ENCODE assay signal across 14 mouse cellular contexts in the genomic region with DNA sequence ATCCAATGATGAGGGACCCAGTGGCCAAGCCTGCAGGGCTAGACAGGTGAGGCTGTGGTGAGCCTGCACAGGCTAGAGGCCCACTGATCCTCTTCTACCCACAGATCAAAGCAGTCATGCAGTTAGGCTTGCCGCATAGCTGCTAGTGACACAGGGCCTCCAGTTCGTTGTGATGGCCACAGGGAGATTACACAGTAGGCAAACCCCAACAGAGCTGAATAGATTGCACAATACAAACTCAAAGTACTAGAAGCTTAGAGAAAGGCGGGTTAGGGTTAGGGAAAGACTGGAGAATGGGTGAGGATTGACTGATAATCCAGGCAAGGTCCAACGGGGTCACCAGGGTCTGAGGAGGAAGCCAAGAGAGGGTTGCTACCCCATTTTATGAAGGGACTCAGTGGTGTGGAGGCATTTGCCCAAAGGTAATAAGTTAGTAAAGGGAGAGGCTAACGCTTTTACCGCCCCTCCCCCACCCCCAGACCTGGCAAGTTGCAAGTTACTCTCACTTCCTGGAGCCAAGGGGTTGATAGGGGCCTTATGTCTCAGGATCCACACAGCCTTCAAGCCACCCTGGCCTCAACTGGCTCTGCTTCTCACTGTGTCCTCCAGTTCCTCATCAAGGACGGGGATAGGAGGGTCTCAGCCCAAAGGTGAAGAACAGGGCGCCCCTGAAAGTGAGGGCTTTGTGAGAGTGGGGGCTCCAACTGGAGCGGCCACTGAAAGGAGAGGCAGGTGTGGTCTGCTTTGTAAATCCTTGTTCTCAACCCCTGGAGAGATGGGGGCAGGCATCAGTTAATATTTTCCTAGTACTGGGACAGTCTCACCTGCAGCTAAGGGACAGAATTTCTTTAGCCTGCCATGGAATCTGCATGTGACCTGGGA. TPM values are rescaled to one million over a fixed set of nuclear protein-coding genes. Genes with fewer than 3 reads are reported as not detected.
DNase-seq lines count a peak whose midpoint lies in the region; TF ChIP-seq lines count a peak whose summit lies in the region.
"Had no signal": no experiment of that assay in that cellular context is flagged by ENCODE, and none has a peak within 500 bp of the region (broad histone marks: within the 10 kb centered on the region; RNA-seq: fewer than 3 reads in every experiment).

No protein-coding gene starts in this region.

- no peaks in the 10 kb centered on the region for H3K27me3 ChIP-seq in embryonic facial prominence, embryonic 10.5 days (replicated peaks; ENCODE audit: low read depth, poor library complexity, severe bottlenecking)
- H3K27me3 ChIP-seq in liver, adult 2 months (ENCODE audit: control insufficient read depth, insufficient read depth, low read length): no peaks in the 10 kb centered on the region
- no peaks in the 10 kb centered on the region for H3K27me3 ChIP-seq in cerebellum, adult 2 months (ENCODE audit: control insufficient read depth, insufficient read depth, low read length)
- H3K27me3 ChIP-seq: hindbrain, embryonic 13.5 days had no signal

- no peaks in the 10 kb centered on the region for H3K9me3 ChIP-seq in embryonic facial prominence, embryonic 10.5 days
- H3K9me3 ChIP-seq: hindbrain, embryonic 13.5 days had no signal

- no peaks in the 10 kb centered on the region for H3K36me3 ChIP-seq in embryonic facial prominence, embryonic 10.5 days (replicated peaks)
- H3K36me3 ChIP-seq in liver, adult 2 months (ENCODE audit: control insufficient read depth, insufficient read depth, low read length): no peaks in the 10 kb centered on the region
- H3K36me3 ChIP-seq: hindbrain, embryonic 13.5 days had no signal

- no peak for DNase-seq in layer of hippocampus, adult 2 months (ENCODE audit: low spot score in 2 of 2)
- no peak for DNase-seq in layer of hippocampus, postnatal 10 days (ENCODE audit: low spot score in 2 of 2)
- DNase-seq in embryonic facial prominence, embryonic 10.5 days (ENCODE audit: low spot score): no peak
- DNase-seq in liver, adult 2 months (ENCODE audit: extremely low read depth, low read depth, low spot score): peak; percentile 71
- peak; percentile 90 for DNase-seq in yolk sac, embryonic 10.5 days (ENCODE audit: low spot score)
- no peak for DNase-seq in gastrocnemius, postnatal 25 days
- DNase-seq in cerebellum, adult 2 months: no peak
- DNase-seq: adrenal gland, postnatal 25 days; cerebellum, adult 9-10 months; right cerebral cortex, adult 18-20 months had no signal

- peak overlapping the region; percentile 52 for H3K27ac ChIP-seq in layer of hippocampus, adult 2 months
- H3K27ac ChIP-seq in embryonic facial prominence, embryonic 10.5 days (replicated peaks): peak overlapping the region; percentile 54
- no peak overlapping the region for H3K27ac ChIP-seq in liver, adult 2 months (replicated peaks; ENCODE audit: insufficient read depth, low read depth, low read length)
- H3K27ac ChIP-seq in cerebellum, adult 2 months (ENCODE audit: insufficient read depth, low read length): no peak overlapping the region; the same call in 1 of the 2 replicates
- H3K27ac ChIP-seq: hindbrain, embryonic 13.5 days; macrophage had no signal

- 67% methylated on average over 9 of the region's 9 CpGs for WGBS in embryonic facial prominence, embryonic 10.5 days
- 31% methylated on average over 9 of the region's 9 CpGs for WGBS in liver, adult 2 months
- WGBS in cerebellum, adult 2 months: 86% methylated on average over 9 of the region's 9 CpGs

- TF ChIP-seq CTCF in layer of hippocampus, adult 2 months (conservative IDR thresholded peaks at IDR 0.05): no peak
- no peak for TF ChIP-seq CTCF in liver, adult 2 months (IDR thresholded peaks at IDR 0.05; ENCODE audit: low read depth, low read length)
- no peak for TF ChIP-seq CTCF in cerebellum, adult 2 months (IDR thresholded peaks at IDR 0.05; ENCODE audit: borderline replicate concordance, insufficient read depth, low read depth, low read length)

- no peak overlapping the region for H3K4me3 ChIP-seq in layer of hippocampus, adult 2 months
- no peak overlapping the region for H3K4me3 ChIP-seq in embryonic facial prominence, embryonic 10.5 days
- H3K4me3 ChIP-seq in liver, adult 2 months (ENCODE audit: insufficient read depth, low read depth, low read length): no peak overlapping the region
- no peak overlapping the region for H3K4me3 ChIP-seq in cerebellum, adult 2 months (replicated peaks; ENCODE audit: insufficient read depth, low read depth, low read length)
- H3K4me3 ChIP-seq: hindbrain, embryonic 13.5 days; left cerebral cortex, adult 2 months had no signal

- H3K9ac ChIP-seq in liver, adult 2 months (ENCODE audit: low read depth, low read length): no peak overlapping the region
- H3K9ac ChIP-seq: hindbrain, embryonic 13.5 days had no signal

- peaks cover 3% of the 10 kb centered on the region; the same call in 1 of the 2 replicates for H3K79me2 ChIP-seq in liver, adult 2 months (ENCODE audit: control insufficient read depth, insufficient read depth, low read length)

- TF ChIP-seq POLR2A in liver, adult 2 months (IDR thresholded peaks at IDR 0.05; ENCODE audit: extremely low read depth, insufficient read depth, low read length): no peak
- TF ChIP-seq POLR2A in cerebellum, adult 2 months (IDR thresholded peaks at IDR 0.05; ENCODE audit: borderline replicate concordance, insufficient read depth, low read length): no peak

- peaks cover 46% of the 10 kb centered on the region for H3K4me1 ChIP-seq in embryonic facial prominence, embryonic 10.5 days
- H3K4me1 ChIP-seq in liver, adult 2 months (ENCODE audit: control insufficient read depth, insufficient read depth, low read length): peaks cover 4% of the 10 kb centered on the region
- H3K4me1 ChIP-seq in cerebellum, adult 2 months (ENCODE audit: control insufficient read depth, insufficient read depth, low read length): peaks cover 3% of the 10 kb centered on the region; the same call in 1 of the 2 replicates

RNA-seq across cellular contexts. Expression of gene Mras, which starts 13.2 kb away (rescaled TPM):
- total RNA-seq in layer of hippocampus, adult 2 months (2021): 100 to 1,000 TPM; 138 to 141 TPM
- total RNA-seq in layer of hippocampus, postnatal 10 days (2021): 10 to 100 TPM; 77.8 to 96.3 TPM
- polyA plus RNA-seq in embryonic facial prominence, embryonic 10.5 days (2016; fragmentation: Nextera tagmentation; extraction: Ambion mirVana): 9.9 and 10.8 TPM in 2 replicates
- total RNA-seq in liver, adult 2 months (2014; rRNA removed): 1.3 and 2.9 TPM in 2 replicates
- 3.5 and 4.1 TPM in 2 replicates for polyA plus RNA-seq in liver, adult 2 months (2012; rRNA removed)
- total RNA-seq in gastrocnemius, postnatal 25 days (2021): 1 to 10 TPM; 4.1 to 6.8 TPM
- 68.9 and 81.5 TPM in 2 replicates for polyA plus RNA-seq in cerebellum, adult 2 months (2012; rRNA removed)

RNA-seq across cellular contexts. Expression of gene Nme9, which starts 27.3 kb away (rescaled TPM):
- total RNA-seq in layer of hippocampus, adult 2 months (2021): under 1 TPM; 0.61 to 0.77 TPM
- under 1 TPM; 0.65 to 0.89 TPM for total RNA-seq in layer of hippocampus, postnatal 10 days (2021)
- polyA plus RNA-seq in embryonic facial prominence, embryonic 10.5 days (2016; fragmentation: Nextera tagmentation; extraction: Ambion mirVana): not detected in 2 replicates
- total RNA-seq in liver, adult 2 months (2014; rRNA removed): not detected in 2 replicates
- not detected in 2 replicates for polyA plus RNA-seq in liver, adult 2 months (2012; rRNA removed)
- total RNA-seq in gastrocnemius, postnatal 25 days (2021): not detected
- 0.15 and 0.49 TPM in 2 replicates for polyA plus RNA-seq in cerebellum, adult 2 months (2012; rRNA removed)
- total RNA-seq: adrenal gland, postnatal 25 days; gastrocnemius, adult 8-10 months; left cerebral cortex, adult 2 months had no signal
- polyA plus RNA-seq: macrophage had no signal

Comparison
In these comparisons a context has a peak if more than half of its experiments do, and no peak if none do; other contexts are left out.
1. DNase-seq: peak in liver, adult 2 months (single experiment) and yolk sac, embryonic 10.5 days (single experiment); none in layer of hippocampus, adult 2 months (0 of 2), layer of hippocampus, postnatal 10 days (0 of 2), embryonic facial prominence, embryonic 10.5 days (single experiment), gastrocnemius, postnatal 25 days (single experiment) and cerebellum, adult 2 months (0 of 2).
2. H3K27ac ChIP-seq: peak in layer of hippocampus, adult 2 months (single experiment) and embryonic facial prominence, embryonic 10.5 days (single experiment); none in liver, adult 2 months (single experiment) and cerebellum, adult 2 months (single experiment).
3. RNA of gene Mras, which starts 13.2 kb away (total RNA-seq): 138 to 141 TPM in layer of hippocampus, adult 2 months and 77.8 to 96.3 TPM in layer of hippocampus, postnatal 10 days; 4.1 to 6.8 TPM in gastrocnemius, postnatal 25 days and 1.3 to 2.9 TPM in liver, adult 2 months; every median in the first group is over 10 times any median in the second.